In genomic region chr14:31395629-31396199, GRCm38 (mm10) we compare ENCODE assay signal across 20 mouse cellular contexts. TPM values are rescaled to one million over a fixed set of nuclear protein-coding genes. Genes with fewer than 3 reads are reported as not detected.
DNase-seq lines count a peak whose midpoint lies in the region; ATAC-seq and TF ChIP-seq lines count a peak whose summit lies in the region.
"Had no signal": no experiment of that assay in that cellular context is flagged by ENCODE, and none has a peak within 500 bp of the region (broad histone marks: within the 10 kb centered on the region; RNA-seq: fewer than 3 reads in every experiment).

No protein-coding gene starts in this region.

- ATAC-seq in lung, embryonic 15.5 days (ENCODE audit: borderline replicate concordance, extremely low read depth, low FRiP score, low TSS enrichment): no peak
- ATAC-seq: intestine, embryonic 15.5 days; Patski had no signal

- no peak for TF ChIP-seq POLR2A in testis, adult 2 months (IDR thresholded peaks at IDR 0.05; ENCODE audit: control insufficient read depth, low read depth, low read length)

- DNase-seq in gastrocnemius, adult 2 months: no peak
- DNase-seq in gastrocnemius, adult 8-10 months (ENCODE audit: low spot score in 2 of 2): no peak
- DNase-seq in lung, postnatal 14 days: no peak
- DNase-seq in ZHBTc4 (ENCODE audit: low read depth, low spot score): peak; percentile 35
- no peak for DNase-seq in c-Kit-positive CD71-positive TER-119-positive erythroid progenitor cells, embryonic 14.5 days (ENCODE audit: low spot score)
- DNase-seq: cerebellum, adult 18-20 months; gastrocnemius, postnatal 14 days; heart, postnatal 4 days; layer of hippocampus, postnatal 36 days had no signal

- no peaks in the 10 kb centered on the region; the same call in 1 of the 2 replicates for H3K27me3 ChIP-seq in lung, embryonic 15.5 days
- no peaks in the 10 kb centered on the region for H3K27me3 ChIP-seq in testis, adult 2 months (ENCODE audit: control insufficient read depth, insufficient read depth, low read length)
- H3K27me3 ChIP-seq: heart, embryonic 15.5 days; hindbrain, embryonic 15.5 days; intestine, embryonic 15.5 days; limb, embryonic 15.5 days; liver, embryonic 15.5 days; neural tube, embryonic 12.5 days; Patski had no signal

- intact Hi-C loops in gastrocnemius, adult 2 months (cut with DNase I): no loop called here

- no peaks in the 10 kb centered on the region for H3K9me3 ChIP-seq in lung, embryonic 15.5 days
- H3K9me3 ChIP-seq: heart, embryonic 15.5 days; hindbrain, embryonic 15.5 days; intestine, embryonic 15.5 days; limb, embryonic 15.5 days; neural tube, embryonic 12.5 days had no signal

- H3K4me3 ChIP-seq in gastrocnemius, adult 2 months: no peak overlapping the region
- no peak overlapping the region for H3K4me3 ChIP-seq in lung, embryonic 15.5 days
- no peak overlapping the region for H3K4me3 ChIP-seq in testis, adult 2 months (ENCODE audit: control insufficient read depth, low read depth, low read length)
- H3K4me3 ChIP-seq: forebrain, embryonic 10.5 days; heart, embryonic 15.5 days; hindbrain, embryonic 15.5 days; intestine, embryonic 15.5 days; limb, embryonic 15.5 days; liver, embryonic 15.5 days; neural tube, embryonic 12.5 days had no signal

- no peak overlapping the region for H3K4me2 ChIP-seq in lung, embryonic 15.5 days
- H3K4me2 ChIP-seq: heart, embryonic 15.5 days; hindbrain, embryonic 15.5 days; intestine, embryonic 15.5 days; limb, embryonic 15.5 days; liver, embryonic 15.5 days; midbrain, embryonic 11.5 days; neural tube, embryonic 12.5 days had no signal

- H3K9ac ChIP-seq in lung, embryonic 15.5 days: no peak overlapping the region
- H3K9ac ChIP-seq: heart, embryonic 15.5 days; hindbrain, embryonic 15.5 days; intestine, embryonic 15.5 days; limb, embryonic 15.5 days; liver, embryonic 15.5 days; neural tube, embryonic 12.5 days had no signal

- TF ChIP-seq CTCF in gastrocnemius, adult 2 months (IDR thresholded peaks at IDR 0.05): no peak
- TF ChIP-seq CTCF in testis, adult 2 months (IDR thresholded peaks at IDR 0.05; ENCODE audit: control insufficient read depth, insufficient read depth, insufficient replicate concordance, low read depth, low read length): no peak

- H3K36me3 ChIP-seq in lung, embryonic 15.5 days: no peaks in the 10 kb centered on the region
- H3K36me3 ChIP-seq in testis, adult 2 months (ENCODE audit: control insufficient read depth, insufficient read depth, low read length): no peaks in the 10 kb centered on the region
- H3K36me3 ChIP-seq: heart, embryonic 15.5 days; hindbrain, embryonic 15.5 days; intestine, embryonic 15.5 days; neural tube, embryonic 12.5 days had no signal

- H3K27ac ChIP-seq in gastrocnemius, adult 2 months: peak overlapping the region; percentile 13; the same call in 1 of the 2 replicates
- H3K27ac ChIP-seq in lung, embryonic 15.5 days: peak overlapping the region; percentile 81; the same call in 1 of the 2 replicates
- H3K27ac ChIP-seq in testis, adult 2 months (ENCODE audit: control insufficient read depth, insufficient read depth, low read depth, low read length): peak overlapping the region; percentile 54
- H3K27ac ChIP-seq: forebrain, embryonic 10.5 days; hindbrain, embryonic 15.5 days; intestine, embryonic 15.5 days; limb, embryonic 15.5 days; liver, embryonic 15.5 days; neural tube, embryonic 12.5 days had no signal

- H3K4me1 ChIP-seq in lung, embryonic 15.5 days: peaks cover 30% of the 10 kb centered on the region
- H3K4me1 ChIP-seq in testis, adult 2 months (ENCODE audit: control insufficient read depth, insufficient read depth, low read length): peaks cover 14% of the 10 kb centered on the region
- H3K4me1 ChIP-seq: neural tube, embryonic 12.5 days had no signal

- WGBS in lung, embryonic 15.5 days: 93% methylated on average over 7 of the region's 7 CpGs

RNA-seq across cellular contexts. Expression of gene Sh3bp5, which starts 40.2 kb away (rescaled TPM):
- total RNA-seq in gastrocnemius, adult 2 months (2021): 10 to 100 TPM; 55.1 to 58.5 TPM
- 10 to 100 TPM; 38.1 to 56.9 (median 50.0) TPM for total RNA-seq in gastrocnemius, adult 8-10 months (2022)
- polyA plus RNA-seq in lung, embryonic 15.5 days (2015; fragmentation: Nextera tagmentation; extraction: Ambion mirVana): 25.4 and 26.4 TPM in 2 replicates
- 39.6 and 41.2 TPM in 2 replicates for polyA plus RNA-seq in testis, adult 2 months (2012; rRNA removed)

RNA-seq across cellular contexts. Expression of gene Capn7, which starts 59.3 kb away (rescaled TPM):
- 10 to 100 TPM; 29.4 to 33.6 TPM for total RNA-seq in gastrocnemius, adult 2 months (2021)
- total RNA-seq in gastrocnemius, adult 8-10 months (2022): 10 to 100 TPM; 27.0 to 33.1 (median 30.5) TPM
- polyA plus RNA-seq in lung, embryonic 15.5 days (2015; fragmentation: Nextera tagmentation; extraction: Ambion mirVana): 34.8 and 37.2 TPM in 2 replicates
- polyA plus RNA-seq in testis, adult 2 months (2012; rRNA removed): 6.5 and 8.5 TPM in 2 replicates

Comparison
In these comparisons a context has a peak if more than half of its experiments do, and no peak if none do; other contexts are left out.
1. H3K27ac ChIP-seq: peak in every context shown above with its lines; median percentile 81 in lung, embryonic 15.5 days; 54 in testis, adult 2 months; 13 in gastrocnemius, adult 2 months.